Mouse (Mus musculus): ENCODE data around the gene Mgme1. TPM values are rescaled to one million over a fixed set of nuclear protein-coding genes. Genes with fewer than 3 reads are reported as not detected.

Gene Mgme1
- total RNA-seq, 2 experiments from 2014 or later, result 6.1 to 7.1 TPM

GRCm38 (mm10) chr2:144305721-144306294, 35.3 kb downstream of the Mgme1 start:
- DNase-seq, result no peak

GRCm38 (mm10) chr2:144308561-144308960, 38.1 kb downstream of the Mgme1 start:
- no peak for DNase-seq

- DNase-seq, result no peak
These were observed 39.8 kb downstream of the Mgme1 start for GRCm38 (mm10) chr2:144310273-144310672.

GRCm38 (mm10) chr2:144311372-144311771, 40.9 kb downstream of the Mgme1 start:
- no peak for DNase-seq

GRCm38 (mm10) chr2:144324218-144324617, 53.8 kb downstream of the Mgme1 start:
- no peak for DNase-seq

- DNase-seq, result no peak
These were observed 59.0 kb downstream of the Mgme1 start for GRCm38 (mm10) chr2:144329451-144329850.

- no peak for DNase-seq
These were observed 59.5 kb downstream of the Mgme1 start for GRCm38 (mm10) chr2:144329937-144330336.

- no peak for DNase-seq
These were observed 60.0 kb downstream of the Mgme1 start for GRCm38 (mm10) chr2:144330352-144330959.

Other genes with a start within 250 kb of the Mgme1 start
- gene Banf2, start 237.6 kb upstream of the Mgme1 start, total RNA-seq (2021), result not detected
- 10 to 100 TPM; 68.7 to 69.4 TPM for gene Snx5, start 243 bp downstream of the Mgme1 start, total RNA-seq (2021)
- 1 to 10 TPM in 1 of 2 experiments, under 1 TPM in 1; 0.99 to 1.4 TPM for gene Ovol2, start 61.5 kb downstream of the Mgme1 start, total RNA-seq (2021)
- 10 to 100 TPM; 29.1 to 29.4 TPM for gene Kat14, start 98.3 kb downstream of the Mgme1 start, total RNA-seq (2021)
- gene Pet117, start 98.3 kb downstream of the Mgme1 start, total RNA-seq (2021), result 10 to 100 TPM in 1 of 2 experiments, 1 to 10 TPM in 1; 8.1 to 14.2 TPM